Mouse (Mus musculus) bone marrow macrophage, adult 2 months (primary cell): ENCODE measurements around the gene Tunar. TPM values are rescaled to one million over a fixed set of nuclear protein-coding genes. Genes with fewer than 3 reads are reported as not detected.

Experiments used
- H3K27ac ChIP-seq: 2 replicates; pipeline ENCODE4 v1.5.1; 2012; ENCODE audit warnings: low read depth, low read length; ENCODE audit not compliant: insufficient read depth
- H3K4me1 ChIP-seq: 2 replicates; pipeline ENCODE4 v1.6.1; 2012; ENCODE audit warnings: low read length; ENCODE audit not compliant: control insufficient read depth, insufficient read depth
- H3K4me3 ChIP-seq: 2 replicates; pipeline ENCODE4 v1.5.1; 2012; ENCODE audit warnings: mild to moderate bottlenecking, low read length, moderate library complexity; ENCODE audit not compliant: insufficient read depth
- CTCF ChIP-seq: IDR thresholded peaks from 2 replicates; pipeline ENCODE4 v1.5.1; 2012; ENCODE audit warnings: low read depth, mild to moderate bottlenecking, low read length, moderate library complexity
- POLR2A ChIP-seq: IDR thresholded peaks from 2 replicates; pipeline ENCODE4 v1.6.1; 2012; ENCODE audit warnings: mild to moderate bottlenecking, low read depth, low read length, borderline replicate concordance
- polyA plus RNA-seq: library from polyadenylated mRNA; stranded (reverse); fragments of >200 nt; gene quantifications from 2 replicates; pipeline ENCODE4 v1.2.4, GENCODE M21; 2012; ENCODE audit not compliant: missing spikeins, insufficient read depth, insufficient read length

Tunar gene
- polyA plus RNA-seq = 0.33 TPM in 1 of 2 replicates, not detected in the other

DNA sequence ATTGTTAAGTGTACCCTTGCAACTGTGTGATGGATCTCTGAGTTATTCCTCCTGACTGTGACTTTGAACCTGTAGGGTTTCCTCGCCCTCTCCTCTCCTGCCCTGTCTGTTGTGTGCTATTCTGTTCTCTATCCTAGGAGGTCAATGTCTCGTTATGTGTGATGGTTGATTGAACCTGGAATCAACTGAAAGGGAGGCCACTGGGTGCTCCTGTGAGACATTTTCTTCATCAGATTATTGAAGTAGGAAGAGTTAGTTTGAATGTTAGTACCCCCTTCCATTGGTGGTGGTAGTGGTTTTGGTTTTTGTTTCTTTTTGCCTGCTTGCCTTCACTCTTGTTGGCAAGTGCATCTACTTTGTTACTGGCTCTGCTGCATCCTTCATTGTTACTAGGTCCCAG, at the start of gene Tunar:
Gene Tunar, plus strand, starts transcription at position 301 of the 400 bp plus-strand sequence.
- no peak for TF ChIP-seq CTCF
- TF ChIP-seq POLR2A = no peak
- Histone ChIP-seq H3K4me1 (no peaks in the 10 kb centered on the region), H3K4me3 (no peak within 1 kb of the TSS), H3K27ac (no peak within 1 kb of the TSS)

GRCm38 (mm10) chr12:105312571-105313035, 21.1 kb upstream of the Tunar start:
- no peak for TF ChIP-seq CTCF
- TF ChIP-seq POLR2A = no peak

DNA sequence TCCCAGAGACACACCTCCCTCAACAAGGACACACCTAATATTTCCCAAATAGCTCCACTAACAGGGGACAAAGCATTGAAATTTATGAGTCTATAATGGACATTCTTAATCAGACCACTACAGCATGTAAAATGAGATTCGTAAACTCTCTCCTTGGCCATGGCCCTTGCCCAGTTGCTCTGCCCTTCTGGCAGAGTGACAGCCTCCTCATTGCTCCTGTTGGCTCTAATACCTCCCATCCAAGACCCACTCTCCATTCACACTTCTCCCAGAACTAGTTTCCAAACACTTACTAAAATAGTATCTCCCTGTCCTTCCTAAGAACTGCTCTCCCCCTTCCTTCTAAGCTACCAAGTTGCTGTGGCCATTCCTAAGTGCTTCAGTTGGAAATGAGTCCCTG, 19.3 kb upstream of the Tunar start:
- no peak for TF ChIP-seq POLR2A
- TF ChIP-seq CTCF = no peak
- no peaks in the 10 kb centered on the region for H3K4me1 ChIP-seq
- no peak overlapping the region for H3K4me3 ChIP-seq
- H3K27ac ChIP-seq = no peak overlapping the region

More at GRCm38 (mm10) chr12:105312571-105313035, 21.1 kb upstream of the Tunar start:
- Histone ChIP-seq H3K4me3 (no peak overlapping the region), H3K4me1 (no peaks in the 10 kb centered on the region), H3K27ac (no peak overlapping the region)

- Histone ChIP-seq H3K4me1 (no peaks in the 10 kb centered on the region), H3K27ac (no peak overlapping the region), H3K4me3 (no peak overlapping the region)
- TF ChIP-seq POLR2A (no peak), CTCF (no peak)
Observed at GRCm38 (mm10) chr12:105322160-105322559, 11.5 kb upstream of the Tunar start.

GRCm38 (mm10) chr12:105327051-105327450, 6.6 kb upstream of the Tunar start:
- no peak for TF ChIP-seq POLR2A
- TF ChIP-seq CTCF = no peak
- Histone ChIP-seq H3K4me3 (no peak overlapping the region), H3K27ac (no peak overlapping the region), H3K4me1 (no peaks in the 10 kb centered on the region)

- TF ChIP-seq POLR2A = no peak
- no peak for TF ChIP-seq CTCF
- Histone ChIP-seq H3K4me1 (no peaks in the 10 kb centered on the region), H3K27ac (no peak overlapping the region), H3K4me3 (no peak overlapping the region)
Observed at GRCm38 (mm10) chr12:105328396-105328795, 5.3 kb upstream of the Tunar start.

DNA sequence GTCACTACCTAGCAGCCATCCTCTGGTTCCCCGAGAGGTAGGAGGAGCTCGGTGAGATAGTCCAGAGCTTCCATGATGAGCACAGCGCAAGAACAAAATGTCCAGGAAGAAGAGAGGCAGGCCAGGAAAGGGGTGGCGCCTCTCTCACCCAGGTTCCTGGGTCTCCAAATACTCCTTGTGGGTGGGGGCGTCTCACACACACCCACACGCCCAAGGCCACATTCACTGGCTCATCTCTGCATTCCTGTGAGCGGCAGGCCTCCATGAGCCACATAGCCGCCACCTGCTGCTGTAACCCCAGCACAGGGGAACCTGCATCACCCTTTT, 2.4 kb downstream of the Tunar start:
- Histone ChIP-seq H3K4me3 (no peak overlapping the region), H3K27ac (no peak overlapping the region), H3K4me1 (no peaks in the 10 kb centered on the region)
- TF ChIP-seq POLR2A = no peak
- TF ChIP-seq CTCF = no peak

- TF ChIP-seq POLR2A = no peak
- TF ChIP-seq CTCF = no peak
- H3K4me3 ChIP-seq = no peak overlapping the region
- H3K27ac ChIP-seq = no peak overlapping the region
- H3K4me1 ChIP-seq = no peaks in the 10 kb centered on the region
Observed at GRCm38 (mm10) chr12:105336421-105337289, 3.0 kb downstream of the Tunar start.

- H3K4me1 ChIP-seq = no peaks in the 10 kb centered on the region
- H3K4me3 ChIP-seq = no peak overlapping the region
- no peak overlapping the region for H3K27ac ChIP-seq
- TF ChIP-seq POLR2A (no peak), CTCF (no peak)
Observed at GRCm38 (mm10) chr12:105337290-105338005, 3.8 kb downstream of the Tunar start.
